Mouse (Mus musculus) ES-E14 (cell line): ENCODE measurements at regions not wholly inside any gene's neighbourhood (a gene's known extent, or its start where the extent isn't known, plus 50 kb on each side); places are given as distances from the start of the nearest gene placed in this dataset.

Experiments used
- DNase-seq: peaks from one replicate; pipeline ENCODE4 v3.0.0-alpha.2; 2013; ENCODE audit warnings: low read depth, low spot score
- H3K27ac ChIP-seq: 2 replicates; pipeline ENCODE4 v1.5.1; 2012; ENCODE audit warnings: low read depth, mild to moderate bottlenecking, low read length, moderate library complexity, mixed read lengths; ENCODE audit not compliant: poor library complexity, insufficient read depth, severe bottlenecking
- H3K36me3 ChIP-seq: 2 replicates; pipeline ENCODE4 v1.6.1; 2012; ENCODE audit warnings: mild to moderate bottlenecking, low read length, moderate library complexity, mixed read lengths; ENCODE audit not compliant: control insufficient read depth, poor library complexity, insufficient read depth, severe bottlenecking
- H3K4me1 ChIP-seq, 2 experiments: fragments of 150-350 bp in 1 of 2; sonication (generic) in 1 of 2; 2 replicates each; pipeline ENCODE4 v1.6.1; 2012; ENCODE audit warnings: low read length in 2 of 2, mild to moderate bottlenecking in 1 of 2, mixed read lengths in 1 of 2; ENCODE audit not compliant: control insufficient read depth in 2 of 2, insufficient read depth in 2 of 2, poor library complexity in 1 of 2
- H3K4me3 ChIP-seq, 2 experiments: fragments of 150-350 bp in 1 of 2; sonication (generic) in 1 of 2; 2 replicates each; pipeline ENCODE4 v1.5.1; 2012; ENCODE audit warnings: low read length in 2 of 2, low read depth in 1 of 2, mild to moderate bottlenecking in 1 of 2, mixed read lengths in 1 of 2; ENCODE audit not compliant: insufficient read depth in 1 of 2, poor library complexity in 1 of 2, severe bottlenecking in 1 of 2
- H3K9ac ChIP-seq: 2 replicates; pipeline ENCODE4 v1.6.1; 2012; ENCODE audit warnings: low read depth, mild to moderate bottlenecking, low read length, mixed read lengths; ENCODE audit not compliant: poor library complexity, insufficient read depth, severe bottlenecking
- H3K9me3 ChIP-seq: fragments of 150-350 bp; sonication (generic); 2 replicates; pipeline ENCODE4 v1.6.1; 2012; ENCODE audit warnings: low read depth, mild to moderate bottlenecking, low read length; ENCODE audit not compliant: control insufficient read depth, insufficient read depth
- CHD2 ChIP-seq: IDR thresholded peaks from 2 replicates; pipeline ENCODE4 v1.6.1; 2014; ENCODE audit warnings: mild to moderate bottlenecking, low read depth, low read length, inconsistent platforms
- HCFC1 ChIP-seq: IDR thresholded peaks from 2 replicates; pipeline ENCODE4 v1.6.1; 2012; ENCODE audit warnings: low read length, inconsistent platforms, borderline replicate concordance; ENCODE audit not compliant: insufficient read depth
- MAFK ChIP-seq: IDR thresholded peaks from 2 replicates; pipeline ENCODE4 v1.6.1; 2014; ENCODE audit warnings: mild to moderate bottlenecking, low read depth, low read length, inconsistent platforms; ENCODE audit not compliant: insufficient read depth
- ZC3H11A ChIP-seq: IDR thresholded peaks from 2 replicates; pipeline ENCODE4 v1.6.1; 2012; ENCODE audit warnings: low read depth, mild to moderate bottlenecking, inconsistent platforms, low read length, borderline replicate concordance
- ZNF384 ChIP-seq: IDR thresholded peaks from 2 replicates; pipeline ENCODE4 v1.6.1; 2012; ENCODE audit warnings: low read depth, low read length, inconsistent platforms
- in situ Hi-C, 2 experiments: fragments of 600-800 bp; cut with MboI; formaldehyde crosslinking; loops; one replicate each; pipeline ENCODE4 v1.15.1; 2025; ENCODE audit warnings: low sequenced_read_pairs in 2 of 2, inconsistent platforms in 1 of 2; ENCODE audit not compliant: unreplicated experiment in 2 of 2

GRCm38 (mm10) chr19:26938911-26939310 lies 53.2 kb downstream of the Gm815 start:
- H3K4me1 ChIP-seq, result 0 out of 4 replicates have a peak, but pooled peaks cover 0 to 2% of the 10 kb centered on the region in 2 experiments
- H3K36me3 ChIP-seq, result no peaks in the 10 kb centered on the region
- H3K9ac ChIP-seq, result no peak overlapping the region
- no peak overlapping the region for H3K27ac ChIP-seq
- no peak overlapping the region for H3K4me3 ChIP-seq
- no peaks in the 10 kb centered on the region for H3K9me3 ChIP-seq
- TF ChIP-seq HCFC1, result no peak
- in situ Hi-C loops, result no loop called here
- no peak for DNase-seq

- H3K4me3 ChIP-seq, result no peak overlapping the region
- in situ Hi-C loops, result no loop called here
- no peaks in the 10 kb centered on the region for H3K36me3 ChIP-seq
- TF ChIP-seq ZNF384 (no peak), ZC3H11A (no peak), CHD2 (no peak), HCFC1 (no peak), MAFK (no peak)
- H3K27ac ChIP-seq, result no peak overlapping the region
- DNase-seq, result no peak
- H3K9ac ChIP-seq, result no peak overlapping the region
- H3K4me1 ChIP-seq, result no peaks in the 10 kb centered on the region
- no peaks in the 10 kb centered on the region for H3K9me3 ChIP-seq
Measured at GRCm38 (mm10) chr19:26944006-26944405, 58.3 kb downstream of the Gm815 start.

- TF ChIP-seq ZC3H11A (no peak), ZNF384 (no peak), MAFK (no peak), CHD2 (no peak), HCFC1 (no peak)
- no peak for DNase-seq
- no peaks in the 10 kb centered on the region for H3K9me3 ChIP-seq
- H3K27ac ChIP-seq, result no peak overlapping the region
- H3K36me3 ChIP-seq, result no peaks in the 10 kb centered on the region
- H3K4me1 ChIP-seq, result no peaks in the 10 kb centered on the region
- in situ Hi-C loops, result no loop called here
- no peak overlapping the region for H3K9ac ChIP-seq
- H3K4me3 ChIP-seq, result no peak overlapping the region
Measured at GRCm38 (mm10) chr19:26946562-26946961, 60.9 kb downstream of the Gm815 start.

- Histone ChIP-seq H3K27ac (no peak overlapping the region), H3K9ac (no peak overlapping the region), H3K9me3 (no peaks in the 10 kb centered on the region), H3K4me3 (no peak overlapping the region), H3K36me3 (no peaks in the 10 kb centered on the region), H3K4me1 (no peaks in the 10 kb centered on the region)
- no peak for TF ChIP-seq ZC3H11A
- TF ChIP-seq HCFC1, result no peak
- no peak for TF ChIP-seq CHD2
- TF ChIP-seq ZNF384, result no peak
- TF ChIP-seq MAFK, result no peak
- in situ Hi-C loops, result no loop called here
- DNase-seq, result no peak
Measured at GRCm38 (mm10) chr19:26948479-26948878, 62.8 kb downstream of the Gm815 start.

- Histone ChIP-seq H3K9ac (no peak overlapping the region), H3K36me3 (no peaks in the 10 kb centered on the region), H3K9me3 (no peaks in the 10 kb centered on the region), H3K4me3 (no peak overlapping the region), H3K27ac (no peak overlapping the region), H3K4me1 (no peaks in the 10 kb centered on the region)
- in situ Hi-C loops, result no loop called here
- TF ChIP-seq ZNF384, result no peak
- TF ChIP-seq CHD2, result no peak
- no peak for TF ChIP-seq ZC3H11A
- TF ChIP-seq HCFC1, result no peak
- no peak for DNase-seq
Measured at GRCm38 (mm10) chr19:26949153-26949552, 63.5 kb downstream of the Gm815 start.
